Mouse (Mus musculus) heart, embryonic 14.5 days (tissue): Measurements from ENCODE around the gene Colec11. TPM values are rescaled to one million over a fixed set of nuclear protein-coding genes. Genes with fewer than 3 reads are reported as not detected.

Experiments used
- ATAC-seq: fragments of 200-750 bp; cut with Nextera tagmentation; 2 replicates; pipeline ENCODE4 v1.8.0; 2017; ENCODE audit warnings: low read depth, moderate TSS enrichment; ENCODE audit not compliant: insufficient number of reproducible peaks, insufficient read depth, low FRiP score
- H3K27ac ChIP-seq, 2 experiments: fragments of 200-500 bp in 1 of 2; fragments of 300-500 bp in 1 of 2; sonication (generic) in 1 of 2; replicated peaks in 1 of 2; 2 replicates each; pipeline ENCODE4 v1.5.1; 2012 to 2014; ENCODE audit warnings: low read depth in 2 of 2, low read length in 2 of 2, control low read depth in 1 of 2, mild to moderate bottlenecking in 1 of 2, mixed read lengths in 1 of 2; ENCODE audit not compliant: control insufficient read depth in 1 of 2, insufficient read depth in 1 of 2
- H3K27me3 ChIP-seq: fragments of 300-500 bp; sonication (generic); 2 replicates; pipeline ENCODE4 v1.6.1; 2014; ENCODE audit warnings: mild to moderate bottlenecking, low read length, control low read depth; ENCODE audit not compliant: control insufficient read depth, insufficient read depth
- H3K36me3 ChIP-seq: fragments of 300-500 bp; sonication (generic); 2 replicates; pipeline ENCODE4 v1.6.1; 2014; ENCODE audit warnings: mild to moderate bottlenecking, control low read depth, low read length, mixed read lengths; ENCODE audit not compliant: control insufficient read depth, insufficient read depth
- H3K4me1 ChIP-seq, 2 experiments: fragments of 200-500 bp in 1 of 2; fragments of 300-500 bp in 1 of 2; sonication (generic) in 1 of 2; 2 replicates each; pipeline ENCODE4 v1.6.1; 2012 to 2014; ENCODE audit warnings: low read length in 2 of 2, control low read depth in 1 of 2, mixed read lengths in 1 of 2; ENCODE audit not compliant: control insufficient read depth in 2 of 2, insufficient read depth in 2 of 2
- H3K4me2 ChIP-seq: fragments of 300-500 bp; sonication (generic); 2 replicates; pipeline ENCODE4 v1.6.1; 2014; ENCODE audit warnings: mild to moderate bottlenecking, low read length
- H3K4me3 ChIP-seq, 2 experiments: fragments of 200-500 bp in 1 of 2; fragments of 300-500 bp in 1 of 2; sonication (generic) in 1 of 2; 2 replicates each; pipeline ENCODE4 v1.5.1; 2012 to 2014; ENCODE audit warnings: low read length in 2 of 2, mild to moderate bottlenecking in 2 of 2, control low read depth in 1 of 2, low read depth in 1 of 2, moderate library complexity in 1 of 2; ENCODE audit not compliant: control insufficient read depth in 1 of 2, insufficient read depth in 1 of 2
- H3K9ac ChIP-seq: fragments of 300-500 bp; sonication (generic); 2 replicates; pipeline ENCODE4 v1.6.1; 2014; ENCODE audit warnings: mild to moderate bottlenecking, low read length
- H3K9me3 ChIP-seq: fragments of 300-500 bp; sonication (generic); 2 replicates; pipeline ENCODE4 v1.6.1; 2016; ENCODE audit warnings: low read length, control low read depth; ENCODE audit not compliant: control insufficient read depth
- WGBS: fragments of 180-500 bp; shearing (Covaris S2); extraction: QIAGEN DNeasy Blood & Tissue Kit; methylation state at CpG from one replicate; pipeline ENCODE4 v1.1.7; 2014; 5-methylcytosine and 5-hydroxymethylcytosine counted together
- polyA plus RNA-seq: library from polyadenylated mRNA; unstranded; fragments of >200 nt; fragmentation: Nextera tagmentation; extraction: Ambion mirVana; gene quantifications from 2 replicates; pipeline ENCODE4 v1.2.1, GENCODE M21; 2014

Colec11 gene
- polyA plus RNA-seq, 1 experiment from 2014 or later: 14.4 TPM

GRCm38 (mm10) chr12:28622167-28622532, 1.0 kb downstream of the Colec11 start:
- Histone ChIP-seq H3K9me3 (no peaks in the 10 kb centered on the region), H3K27me3 (no peaks in the 10 kb centered on the region), H3K4me1 (peaks cover 12 to 26% of the 10 kb centered on the region in 2 experiments), H3K27ac (peak overlapping the region; percentile 52 to 58), H3K36me3 (no peaks in the 10 kb centered on the region), H3K4me3 (peak overlapping the region in 1 of 2 experiments; percentile 4; a peak in 1 of 4 replicates), H3K4me2 (peak overlapping the region; percentile 59), H3K9ac (peak overlapping the region; percentile 49)
- ATAC-seq: no peak
- WGBS: 19% methylated on average over 5 of the region's 5 CpGs

GRCm38 (mm10) chr12:28621451-28622166, 1.6 kb downstream of the Colec11 start:
- peak overlapping the region; percentile 49 for H3K9ac ChIP-seq
- 4% methylated on average over 7 of the region's 7 CpGs for WGBS
- peak overlapping the region; percentile 17 to 20; a peak in 1 of 4 replicates for H3K27ac ChIP-seq
- no peaks in the 10 kb centered on the region for H3K27me3 ChIP-seq
- H3K9me3 ChIP-seq: no peaks in the 10 kb centered on the region
- H3K36me3 ChIP-seq: no peaks in the 10 kb centered on the region
- ATAC-seq: peak; percentile 64
- peak overlapping the region; percentile 4; a peak in 1 of 4 replicates for H3K4me3 ChIP-seq
- H3K4me2 ChIP-seq: peak overlapping the region; percentile 59
- H3K4me1 ChIP-seq: peaks cover 12 to 26% of the 10 kb centered on the region in 2 experiments

- Histone ChIP-seq H3K27ac (no peak overlapping the region), H3K9me3 (no peaks in the 10 kb centered on the region), H3K36me3 (no peaks in the 10 kb centered on the region), H3K9ac (no peak overlapping the region), H3K4me2 (no peak overlapping the region), H3K4me3 (no peak overlapping the region), H3K27me3 (no peaks in the 10 kb centered on the region), H3K4me1 (peaks cover 5 to 14% of the 10 kb centered on the region in 2 experiments)
- WGBS: 42% methylated on average over 4 of the region's 4 CpGs
- no peak for ATAC-seq
These were observed 5.9 kb downstream of the Colec11 start for GRCm38 (mm10) chr12:28617297-28617696.

- Histone ChIP-seq H3K9ac (no peak overlapping the region), H3K27me3 (no peaks in the 10 kb centered on the region), H3K27ac (no peak overlapping the region), H3K4me1 (no peaks in the 10 kb centered on the region), H3K4me2 (no peak overlapping the region), H3K9me3 (no peaks in the 10 kb centered on the region), H3K36me3 (no peaks in the 10 kb centered on the region), H3K4me3 (no peak overlapping the region)
- 51% methylated on average over 7 of the region's 7 CpGs for WGBS
- no peak for ATAC-seq
These were observed 8.8 kb downstream of the Colec11 start for GRCm38 (mm10) chr12:28614401-28614800.

- H3K27ac ChIP-seq: no peak overlapping the region
- no peaks in the 10 kb centered on the region for H3K9me3 ChIP-seq
- H3K4me2 ChIP-seq: no peak overlapping the region
- 74% methylated on average over 6 of the region's 6 CpGs for WGBS
- ATAC-seq: no peak
- H3K9ac ChIP-seq: no peak overlapping the region
- no peaks in the 10 kb centered on the region for H3K36me3 ChIP-seq
- no peaks in the 10 kb centered on the region for H3K27me3 ChIP-seq
- no peak overlapping the region for H3K4me3 ChIP-seq
- peaks cover 8 to 9% of the 10 kb centered on the region in 2 experiments for H3K4me1 ChIP-seq
These were observed 10.8 kb downstream of the Colec11 start for GRCm38 (mm10) chr12:28612391-28612790.

- WGBS: 44% methylated on average over 17 of the region's 17 CpGs
- Histone ChIP-seq H3K27me3 (no peaks in the 10 kb centered on the region), H3K4me2 (peak overlapping the region; percentile 35), H3K4me1 (peaks cover 10 to 13% of the 10 kb centered on the region in 2 experiments), H3K27ac (peak overlapping the region in 1 of 2 experiments; percentile 19; a peak in 1 of 4 replicates), H3K4me3 (no peak overlapping the region), H3K36me3 (no peaks in the 10 kb centered on the region), H3K9ac (no peak overlapping the region; the same call in 1 of the 2 replicates), H3K9me3 (no peaks in the 10 kb centered on the region)
- ATAC-seq: peak; percentile 36; the same call in 1 of the 2 replicates
These were observed 15.5 kb downstream of the Colec11 start for GRCm38 (mm10) chr12:28607546-28608305.

GRCm38 (mm10) chr12:28603494-28603893, 19.7 kb downstream of the Colec11 start:
- Histone ChIP-seq H3K9me3 (no peaks in the 10 kb centered on the region), H3K4me1 (peaks cover 13 to 18% of the 10 kb centered on the region in 2 experiments), H3K9ac (no peak overlapping the region), H3K36me3 (no peaks in the 10 kb centered on the region), H3K27ac (no peak overlapping the region), H3K4me2 (no peak overlapping the region), H3K27me3 (no peaks in the 10 kb centered on the region), H3K4me3 (no peak overlapping the region)
- no peak for ATAC-seq
- WGBS: 52% methylated on average over 1 of the region's 1 CpGs
